Mouse (Mus musculus): ENCODE data around the gene Etv2.

Etv2 gene

DNA sequence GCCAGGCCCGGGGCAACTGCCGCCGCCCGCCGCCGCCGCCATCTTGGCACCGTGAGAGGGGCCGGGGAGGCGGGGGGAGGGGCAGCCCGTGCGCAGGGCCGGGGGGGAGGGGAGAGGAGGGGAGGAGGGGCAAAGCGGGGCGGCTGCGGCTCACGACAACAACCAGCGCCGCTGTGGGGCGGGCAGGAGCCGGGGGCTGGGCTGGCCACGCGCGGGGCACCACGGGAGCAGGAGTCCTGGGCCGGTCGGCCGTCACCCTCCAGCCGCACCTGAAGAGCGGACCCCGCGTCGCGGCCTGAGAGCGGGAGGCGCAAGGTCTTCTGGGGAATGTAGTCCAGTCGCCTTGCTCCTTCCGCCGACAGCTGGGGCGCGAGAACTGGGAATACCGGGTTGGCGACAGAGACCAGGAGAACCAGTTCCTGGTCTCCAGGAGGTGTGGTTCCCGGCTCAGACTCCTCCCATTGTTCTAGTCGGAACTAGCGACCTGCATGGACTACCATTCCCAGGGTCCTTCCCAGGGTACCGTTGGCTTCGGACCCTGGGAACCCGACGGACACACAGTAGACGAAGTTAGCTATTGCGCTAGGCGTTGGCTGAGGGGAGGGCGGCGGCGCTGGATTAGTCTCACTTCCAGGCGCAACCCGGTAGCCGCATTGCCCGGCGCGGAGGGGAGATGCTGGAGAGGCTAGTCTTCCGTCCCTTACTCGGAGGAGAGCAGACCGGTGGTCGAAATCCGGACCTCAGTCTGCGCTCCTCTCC is 46.8 kb downstream of the Etv2 start, which contains the start of gene Kmt2b:
Gene Kmt2b (minus strand): TSS at position 51 of the 759 bp plus-strand sequence.
- peak; percentile 95 to 97 for DNase-seq (ENCODE audit: low spot score in 2 of 2)

DNA sequence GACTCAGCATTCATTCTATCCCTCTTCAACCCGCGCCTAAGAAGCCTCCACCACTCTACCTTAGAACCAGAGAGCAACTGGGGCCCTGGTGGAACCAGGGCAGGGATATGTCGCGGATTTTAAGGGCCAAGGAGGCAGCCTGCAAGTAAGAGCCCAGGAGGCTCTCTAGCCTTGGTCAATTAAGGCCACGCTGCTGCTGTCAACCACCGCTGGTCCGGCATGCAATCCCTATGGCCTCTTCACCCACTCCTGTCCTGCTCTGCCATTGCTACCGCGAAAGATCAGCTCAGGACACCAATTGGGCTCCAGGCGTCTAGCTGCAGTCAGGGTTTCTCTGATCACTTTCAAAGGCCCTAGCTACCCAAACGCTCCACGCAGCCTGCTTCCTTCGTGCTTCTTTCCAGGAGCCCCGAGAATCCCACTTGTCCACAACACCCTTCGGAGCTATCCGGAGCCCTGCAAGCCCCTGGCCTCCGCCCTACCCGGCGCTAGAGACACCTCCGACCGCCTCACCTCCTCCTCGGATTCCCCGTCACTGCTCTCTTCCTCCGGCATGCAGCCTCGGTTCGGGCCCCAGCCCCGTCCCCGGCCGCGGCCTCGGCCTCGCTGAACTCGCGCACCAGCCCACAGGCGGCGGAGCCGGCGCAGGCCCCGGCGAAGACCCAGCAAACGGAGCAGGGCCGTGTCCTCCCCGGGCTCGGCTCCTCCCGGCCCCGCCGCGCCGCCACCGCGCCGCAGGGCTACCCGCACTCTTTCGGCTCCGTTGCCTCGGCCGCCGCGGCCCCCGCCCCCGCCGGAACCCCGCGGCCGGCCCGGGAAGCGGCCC is 47.6 kb downstream of the Etv2 start:
- peak; percentile 62 to 86 for DNase-seq (ENCODE audit: low spot score in 2 of 2)

DNA sequence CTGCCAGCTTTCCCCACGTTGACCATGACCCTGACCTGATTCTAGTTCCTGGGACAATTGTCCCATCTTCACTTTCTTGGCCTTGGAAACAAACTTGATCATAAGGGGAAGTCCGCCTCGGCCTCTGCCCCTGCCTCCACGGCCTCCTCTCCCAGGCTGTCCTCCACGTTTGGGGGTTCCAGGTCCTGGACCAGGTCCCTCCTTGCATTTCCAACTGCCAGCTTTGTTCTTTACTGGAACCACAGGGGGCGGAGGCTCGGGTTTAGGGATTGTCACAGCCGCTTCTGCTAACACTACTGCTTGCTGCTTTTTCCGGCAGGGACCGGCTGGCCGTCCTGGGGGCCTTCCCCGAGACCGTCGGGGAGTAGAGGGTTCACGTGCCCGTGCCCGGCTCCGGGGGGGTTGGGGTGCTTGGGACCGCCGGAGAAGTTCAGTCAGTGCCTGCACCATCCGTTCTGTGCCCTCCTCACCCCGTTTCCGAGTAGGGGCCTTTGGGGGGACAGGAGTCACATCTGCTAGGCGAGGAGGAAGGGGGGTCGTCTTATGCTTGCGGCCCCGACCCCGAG is 49.1 kb downstream of the Etv2 start:
- DNase-seq (ENCODE audit: low spot score in 2 of 2), result no peak

DNA sequence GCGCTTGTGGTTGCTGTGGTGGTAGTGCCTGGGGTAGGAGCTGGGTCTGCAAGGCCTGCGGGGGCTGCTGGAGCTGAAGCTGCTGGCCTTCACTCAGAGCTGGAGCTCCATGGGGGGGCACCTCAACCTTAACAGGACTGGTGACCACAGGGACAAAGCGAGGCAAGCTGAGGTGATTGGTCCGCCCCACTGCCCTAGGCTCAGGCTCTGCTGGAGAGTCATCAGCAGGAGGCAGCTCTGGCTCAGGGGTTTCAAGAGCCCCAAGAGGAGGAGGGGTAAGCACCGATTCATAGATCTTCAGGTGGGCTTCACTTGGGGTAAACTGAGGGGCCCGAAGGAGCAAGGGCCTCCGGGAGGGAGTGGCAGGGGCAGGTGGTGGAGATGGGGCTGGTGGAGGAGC is 50.5 kb downstream of the Etv2 start:
- no peak for DNase-seq (ENCODE audit: low spot score in 2 of 2)

DNA sequence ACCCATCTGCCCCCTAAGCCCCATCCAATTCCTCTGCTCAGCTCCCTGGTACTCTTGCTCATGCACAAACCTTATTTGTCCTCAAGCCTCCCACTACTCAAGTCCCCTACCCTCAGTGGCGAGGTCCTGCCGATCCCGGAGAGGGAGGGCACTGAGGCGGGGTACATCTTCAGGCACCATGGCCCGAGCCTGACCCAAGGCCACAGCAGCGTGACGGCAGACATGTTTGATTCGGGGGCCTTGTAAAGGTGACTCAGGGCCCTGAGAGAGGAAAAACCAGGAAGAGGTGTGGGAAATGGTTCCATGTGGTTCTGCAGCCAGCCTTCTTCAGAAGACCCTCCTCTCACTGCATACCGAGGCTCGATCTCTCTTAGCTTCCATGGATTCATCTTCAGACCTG is 51.3 kb downstream of the Etv2 start:
- no peak for DNase-seq (ENCODE audit: low spot score in 2 of 2)

Data from spleen, postnatal 4 days (tissue).